8 mouse cellular contexts compared by ENCODE assay signal in the genomic region with DNA sequence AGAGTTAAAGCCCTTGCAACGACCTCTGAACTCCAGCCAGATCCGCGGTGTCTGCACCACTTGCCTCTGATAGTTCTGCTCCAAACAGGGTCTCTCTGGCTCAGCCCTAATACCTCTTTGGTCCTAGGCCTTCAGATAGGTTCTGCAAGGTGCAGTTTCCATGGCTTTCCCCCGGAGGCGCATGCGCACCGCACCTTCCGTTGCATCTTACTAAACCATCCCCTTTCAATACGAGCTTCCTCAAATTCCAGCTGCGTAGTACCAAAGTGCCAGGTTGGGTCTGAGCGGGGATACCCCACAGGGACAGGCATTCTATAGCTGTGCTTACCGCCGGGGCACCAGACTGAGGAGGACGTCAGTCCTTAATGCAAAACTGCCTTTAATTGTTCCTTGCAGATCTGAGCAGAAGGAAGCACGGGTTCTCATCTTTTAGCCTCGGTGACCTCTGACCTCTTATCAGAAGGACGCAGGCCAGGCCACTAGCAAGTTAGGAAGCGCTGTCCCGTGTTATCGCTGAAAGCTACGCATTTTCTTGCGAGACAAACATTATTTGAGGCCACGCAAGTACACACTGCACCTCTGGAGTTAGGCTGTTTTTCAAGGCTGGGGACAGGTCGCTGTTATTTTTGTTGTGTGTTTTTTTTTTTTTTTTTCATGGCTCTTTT.
DNase-seq lines count a peak whose midpoint lies in the region; ATAC-seq lines count a peak whose summit lies in the region.

No protein-coding gene starts in this region.

- H3K4me3 ChIP-seq in heart, embryonic 16.5 days (ENCODE audit: low read length) = no peak overlapping the region

- ATAC-seq in heart, embryonic 16.5 days (replicated peaks; ENCODE audit: extremely low read depth, insufficient read depth, low FRiP score) = no peak
- ATAC-seq in inflammation-experienced regulatory T-cells, adult 6 months = peak; percentile 36

- H3K27ac ChIP-seq in heart, embryonic 16.5 days (ENCODE audit: low read length) = no peak overlapping the region

- 9% methylated on average over 24 of the region's 24 CpGs for WGBS in heart, embryonic 16.5 days

- no peak overlapping the region for H3K9ac ChIP-seq in heart, embryonic 16.5 days (ENCODE audit: low read length)

- H3K36me3 ChIP-seq in heart, embryonic 16.5 days (ENCODE audit: control insufficient read depth, insufficient read depth) = no peaks in the 10 kb centered on the region

- H3K4me2 ChIP-seq in heart, embryonic 16.5 days (ENCODE audit: low read depth, low read length) = peak overlapping the region; percentile 30

- intact Hi-C loops in heart, postnatal 10 days (cut with DNase I) = no loop called here

- 0 out of 2 replicates have a peak, but pooled peaks cover 3% of the 10 kb centered on the region for H3K4me1 ChIP-seq in heart, embryonic 16.5 days (ENCODE audit: control insufficient read depth, insufficient read depth, low read length)

- no peak for DNase-seq in heart, postnatal 10 days
- peak; percentile 63 for DNase-seq in embryo, embryonic 11 days
- DNase-seq in retina, embryonic 14.5 days (ENCODE audit: low spot score) = peak; percentile 49
- no peak for DNase-seq in adrenal gland, adult 18-20 months (ENCODE audit: low spot score in 2 of 2)
- DNase-seq in urinary bladder, postnatal 25 days (ENCODE audit: low spot score) = no peak
- DNase-seq in gastrocnemius, postnatal 4 days (ENCODE audit: low spot score in 2 of 2) = no peak

- H3K9me3 ChIP-seq in heart, embryonic 16.5 days (replicated peaks; ENCODE audit: control insufficient read depth, low read length) = no peaks in the 10 kb centered on the region

- peaks cover 26% of the 10 kb centered on the region for H3K27me3 ChIP-seq in heart, embryonic 16.5 days (ENCODE audit: control insufficient read depth, insufficient read depth, low read length)

Comparison
In these comparisons a context has a peak if more than half of its experiments do, and no peak if none do; other contexts are left out.
1. DNase-seq: peak in embryo, embryonic 11 days (single experiment) and retina, embryonic 14.5 days (single experiment); none in heart, postnatal 10 days (0 of 2), adrenal gland, adult 18-20 months (0 of 2), urinary bladder, postnatal 25 days (single experiment) and gastrocnemius, postnatal 4 days (0 of 2).